Mouse (Mus musculus): ENCODE measurements around the gene Methig1. TPM values are rescaled to one million over a fixed set of nuclear protein-coding genes. Genes with fewer than 3 reads are reported as not detected.
A peak's percentile ranks its signal among the peaks of the same experiment; 100 is the strongest.

Gene Methig1
- polyA plus RNA-seq, 1 experiment from 2014 or later = not detected

DNA sequence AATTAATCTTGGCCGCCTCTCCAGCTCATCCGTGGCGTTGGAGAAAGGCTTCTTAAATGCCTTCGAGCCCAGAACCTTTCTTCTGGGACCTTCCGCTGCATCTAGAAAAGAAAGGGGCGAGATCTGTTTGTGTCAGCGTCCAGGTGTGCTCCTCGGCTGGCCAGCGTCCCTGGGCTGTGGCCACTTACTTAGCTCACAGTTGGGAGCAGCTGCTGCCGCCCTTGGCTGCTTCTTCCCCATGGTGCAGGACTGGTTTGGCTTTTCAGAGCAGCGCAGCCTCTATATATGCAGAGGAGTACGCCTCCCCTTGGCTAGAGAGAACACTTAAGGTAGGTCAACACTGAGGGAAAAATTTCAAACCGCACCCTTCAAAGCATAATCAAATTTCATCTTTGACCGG lies 71.0 kb downstream of the Methig1 start:
- 3% methylated on average over 14 of the region's 14 CpGs for WGBS
- Histone ChIP-seq H3K27ac (ENCODE audit: low read length) (peak overlapping the region; percentile 89), H3K9me3 (ENCODE audit: control insufficient read depth, low read length) (no peaks in the 10 kb centered on the region), H3K4me2 (ENCODE audit: low read depth, low read length) (peak overlapping the region; percentile 95), H3K27me3 (replicated peaks; ENCODE audit: control insufficient read depth, insufficient read depth, low read length) (no peaks in the 10 kb centered on the region), H3K4me3 (ENCODE audit: low read length) (peak overlapping the region; percentile 93), H3K9ac (ENCODE audit: low read depth, low read length) (peak overlapping the region; percentile 68), H3K4me1 (ENCODE audit: control insufficient read depth, insufficient read depth, low read length) (peaks cover 39% of the 10 kb centered on the region), H3K36me3 (ENCODE audit: control insufficient read depth, insufficient read depth, low read length) (no peaks in the 10 kb centered on the region)
- peak; percentile 48 for ATAC-seq

DNA sequence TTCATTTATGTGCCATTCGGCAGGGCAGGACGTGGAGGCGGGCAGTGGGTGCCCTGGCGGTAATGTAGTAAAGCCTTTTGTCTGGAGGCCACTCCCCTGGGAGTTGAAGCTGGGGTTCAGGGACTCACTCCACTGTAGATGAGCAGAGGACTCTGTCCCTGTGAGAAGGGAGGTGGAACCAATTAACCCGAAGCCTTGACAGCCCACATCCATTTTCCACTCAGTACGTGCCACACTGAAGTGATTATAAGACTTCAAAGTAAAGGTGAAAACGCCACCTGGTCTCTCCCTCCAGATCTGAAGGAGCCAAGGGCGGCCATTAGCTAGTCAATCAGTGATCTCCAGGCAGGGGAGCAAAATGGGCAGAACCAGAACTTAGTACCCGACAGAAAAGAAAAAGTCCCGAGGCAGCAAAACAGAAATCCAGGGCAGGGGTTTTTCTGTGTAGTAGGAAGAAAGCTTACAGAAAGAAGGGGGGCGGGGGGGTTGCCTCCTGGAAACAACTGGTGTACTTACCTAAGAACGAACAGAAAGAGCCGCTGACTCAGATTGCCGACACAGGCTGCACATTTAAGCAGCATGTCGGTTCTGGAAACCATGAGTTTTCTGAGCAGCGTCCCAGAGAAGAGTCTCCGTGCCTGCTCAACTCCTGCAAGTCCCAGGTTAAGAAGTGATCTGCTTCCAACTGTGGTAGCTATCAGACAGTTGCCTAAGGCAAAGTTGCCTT lies 71.6 kb downstream of the Methig1 start, which contains the start of gene Slc11a2:
Gene Slc11a2 (minus strand): TSS at position 677 of the 727 bp plus-strand sequence.
- 24% methylated on average over 17 of the region's 17 CpGs for WGBS
- peak within 1 kb of the TSS; percentile 95 for H3K4me2 ChIP-seq (ENCODE audit: low read depth, low read length)
- H3K9me3 ChIP-seq (ENCODE audit: control insufficient read depth, low read length) = no peaks in the 10 kb centered on the region
- peaks cover 34% of the 10 kb centered on the region for H3K4me1 ChIP-seq (ENCODE audit: control insufficient read depth, insufficient read depth, low read length)
- peak within 1 kb of the TSS; percentile 93 for H3K4me3 ChIP-seq (ENCODE audit: low read length)
- H3K27ac ChIP-seq (ENCODE audit: low read length) = peak within 1 kb of the TSS; percentile 89
- ATAC-seq = peak; percentile 51
- peak within 1 kb of the TSS; percentile 68 for H3K9ac ChIP-seq (ENCODE audit: low read depth, low read length)
- no peaks in the 10 kb centered on the region for H3K36me3 ChIP-seq (ENCODE audit: control insufficient read depth, insufficient read depth, low read length)
- no peaks in the 10 kb centered on the region for H3K27me3 ChIP-seq (replicated peaks; ENCODE audit: control insufficient read depth, insufficient read depth, low read length)

DNA sequence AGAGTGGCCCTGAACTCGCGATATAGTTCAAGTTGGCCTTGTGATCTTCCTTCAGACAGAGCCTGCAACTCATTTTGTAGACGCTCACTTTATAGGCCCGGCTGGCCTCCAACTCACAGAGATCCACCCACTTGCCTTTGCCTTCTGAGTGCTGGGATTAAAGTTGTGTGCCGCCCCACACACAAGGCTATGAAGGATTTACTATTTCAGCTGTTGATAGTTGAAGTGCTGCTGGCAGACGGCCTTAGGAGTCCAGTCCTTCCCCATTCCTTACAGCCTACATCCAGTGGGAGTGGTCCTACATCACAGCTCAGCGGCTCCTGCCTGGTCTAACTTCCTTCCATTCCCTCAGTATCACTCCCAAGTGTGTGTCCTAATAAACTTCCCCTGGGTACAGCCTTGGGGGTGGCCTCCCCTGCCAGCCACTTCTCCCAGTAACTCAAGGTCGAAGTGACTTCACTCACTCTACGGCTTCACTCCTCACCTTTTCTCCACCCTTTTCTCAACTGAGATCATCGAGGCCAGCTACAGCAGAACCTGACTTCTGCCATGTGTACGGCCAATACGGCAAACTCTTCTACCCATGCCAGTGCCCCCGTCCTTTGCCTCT lies 75.5 kb downstream of the Methig1 start:
- Histone ChIP-seq H3K9ac (ENCODE audit: low read depth, low read length) (no peak overlapping the region), H3K27ac (ENCODE audit: low read length) (no peak overlapping the region)
- peak; percentile 15; the same call in 1 of the 2 replicates for ATAC-seq

DNA sequence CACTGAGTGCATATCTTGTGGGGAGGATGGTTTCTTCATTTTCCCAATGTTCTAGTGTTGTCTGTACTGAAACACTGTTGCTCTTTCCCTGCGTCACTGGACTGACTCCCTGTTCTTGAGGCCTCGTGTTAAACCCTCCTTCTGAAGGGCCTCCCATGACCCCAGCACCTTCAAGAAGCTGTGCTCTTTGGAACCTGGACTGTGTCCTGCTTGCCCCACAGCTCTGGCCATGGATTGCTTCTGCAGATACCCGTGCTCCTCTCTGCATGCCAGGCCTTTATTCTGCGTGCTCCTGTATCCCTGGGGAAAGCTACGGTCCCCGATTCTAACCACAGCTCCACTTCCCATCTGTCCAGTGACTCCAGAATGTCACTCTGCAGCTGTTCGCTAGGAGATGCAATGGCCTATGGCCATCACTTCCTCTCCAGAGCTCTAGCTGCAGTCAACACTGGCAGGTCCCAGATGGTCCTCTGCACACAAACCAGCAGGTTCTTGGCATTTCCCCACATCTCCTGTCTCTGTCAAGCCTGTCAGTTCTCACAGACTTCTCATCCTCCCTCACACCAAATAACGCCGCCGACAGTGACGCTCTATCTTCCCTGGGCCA lies 77.1 kb downstream of the Methig1 start:
- no peak overlapping the region for H3K4me2 ChIP-seq (ENCODE audit: low read depth, low read length)
- 57% methylated on average over 11 of the region's 11 CpGs for WGBS
- H3K9ac ChIP-seq (ENCODE audit: low read depth, low read length) = no peak overlapping the region
- no peaks in the 10 kb centered on the region for H3K27me3 ChIP-seq (replicated peaks; ENCODE audit: control insufficient read depth, insufficient read depth, low read length)
- H3K27ac ChIP-seq (ENCODE audit: low read length) = 0 out of 2 replicates have a peak overlapping the region, but pooled peaks have one; percentile 17
- no peaks in the 10 kb centered on the region for H3K9me3 ChIP-seq (ENCODE audit: control insufficient read depth, low read length)
- peaks cover 4% of the 10 kb centered on the region; the same call in 1 of the 2 replicates for H3K4me1 ChIP-seq (ENCODE audit: control insufficient read depth, insufficient read depth, low read length)
- H3K4me3 ChIP-seq (ENCODE audit: low read length) = no peak overlapping the region
- no peaks in the 10 kb centered on the region for H3K36me3 ChIP-seq (ENCODE audit: control insufficient read depth, insufficient read depth, low read length)
- peak; percentile 49; the same call in 1 of the 2 replicates for ATAC-seq

More for the DNA sequence above, 75.5 kb downstream of the Methig1 start:
- no peak overlapping the region for H3K4me2 ChIP-seq (ENCODE audit: low read depth, low read length)
- H3K9me3 ChIP-seq (ENCODE audit: control insufficient read depth, low read length) = no peaks in the 10 kb centered on the region
- H3K4me1 ChIP-seq (ENCODE audit: control insufficient read depth, insufficient read depth, low read length) = peaks cover 14% of the 10 kb centered on the region; the same call in 1 of the 2 replicates
- no peak overlapping the region for H3K4me3 ChIP-seq (ENCODE audit: low read length)
- H3K36me3 ChIP-seq (ENCODE audit: control insufficient read depth, insufficient read depth, low read length) = no peaks in the 10 kb centered on the region
- WGBS = 70% methylated on average over 13 of the region's 13 CpGs
- H3K27me3 ChIP-seq (replicated peaks; ENCODE audit: control insufficient read depth, insufficient read depth, low read length) = no peaks in the 10 kb centered on the region

DNA sequence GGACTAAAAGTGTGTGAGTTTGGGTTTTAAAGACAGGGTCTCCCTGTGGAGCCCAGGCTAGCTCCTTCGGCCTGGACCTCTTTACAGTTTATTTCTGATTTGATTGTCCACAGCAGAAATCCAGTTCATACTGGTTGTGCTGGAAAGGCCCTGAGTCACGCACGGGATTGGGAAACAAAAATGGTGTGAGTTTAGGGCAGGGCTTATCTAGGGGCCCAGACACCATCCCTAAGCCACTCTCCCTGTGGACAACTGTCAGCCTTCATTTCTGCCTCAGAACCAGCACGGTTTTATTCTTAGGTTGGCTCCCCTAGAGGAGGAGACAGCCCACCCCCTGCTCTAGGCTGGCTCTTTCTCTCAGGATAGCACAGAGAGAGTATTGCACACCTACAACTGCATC lies 80.3 kb downstream of the Methig1 start:
- H3K27me3 ChIP-seq (replicated peaks; ENCODE audit: control insufficient read depth, insufficient read depth, low read length) = no peaks in the 10 kb centered on the region
- no peaks in the 10 kb centered on the region for H3K36me3 ChIP-seq (ENCODE audit: control insufficient read depth, insufficient read depth, low read length)
- H3K4me2 ChIP-seq (ENCODE audit: low read depth, low read length) = no peak overlapping the region
- no peak overlapping the region for H3K27ac ChIP-seq (ENCODE audit: low read length)
- no peak for ATAC-seq
- 69% methylated on average over 4 of the region's 4 CpGs for WGBS
- H3K9me3 ChIP-seq (ENCODE audit: control insufficient read depth, low read length) = no peaks in the 10 kb centered on the region
- no peak overlapping the region; the same call in 1 of the 2 replicates for H3K9ac ChIP-seq (ENCODE audit: low read depth, low read length)
- H3K4me1 ChIP-seq (ENCODE audit: control insufficient read depth, insufficient read depth, low read length) = peaks cover 4% of the 10 kb centered on the region; the same call in 1 of the 2 replicates
- H3K4me3 ChIP-seq (ENCODE audit: low read length) = no peak overlapping the region

Other genes with a start within 250 kb of the Methig1 start
- 32.7 and 36.4 TPM in 2 replicates for gene Atf1, start 125.3 kb upstream of the Methig1 start, polyA plus RNA-seq (2015; fragmentation: Nextera tagmentation; extraction: Ambion mirVana)
- gene Tmprss12, start 72.3 kb upstream of the Methig1 start, polyA plus RNA-seq (2015; fragmentation: Nextera tagmentation; extraction: Ambion mirVana) = not detected in 2 replicates
- 5.9 and 7.4 TPM in 2 replicates for gene Mettl7a1, start 49.0 kb upstream of the Methig1 start, polyA plus RNA-seq (2015; fragmentation: Nextera tagmentation; extraction: Ambion mirVana)
- not detected in 2 replicates for gene Mettl7a3, start 18.2 kb upstream of the Methig1 start, polyA plus RNA-seq (2015; fragmentation: Nextera tagmentation; extraction: Ambion mirVana)
- gene Mettl7a2, start 51 bp downstream of the Methig1 start, polyA plus RNA-seq (2015; fragmentation: Nextera tagmentation; extraction: Ambion mirVana) = not detected in 2 replicates
- not detected in 2 replicates for gene Higd1c, start 11.4 kb downstream of the Methig1 start, polyA plus RNA-seq (2015; fragmentation: Nextera tagmentation; extraction: Ambion mirVana)
- gene Gm5475, start 69.0 kb downstream of the Methig1 start, polyA plus RNA-seq (2015; fragmentation: Nextera tagmentation; extraction: Ambion mirVana) = 0.11 and 0.18 TPM in 2 replicates
- gene Slc11a2, start 71.9 kb downstream of the Methig1 start, polyA plus RNA-seq (2015; fragmentation: Nextera tagmentation; extraction: Ambion mirVana) = 40.7 and 47.2 TPM in 2 replicates
- gene Letmd1, start 115.9 kb downstream of the Methig1 start, polyA plus RNA-seq (2015; fragmentation: Nextera tagmentation; extraction: Ambion mirVana) = 31.3 and 33.7 TPM in 2 replicates
- gene Csrnp2, start 142.3 kb downstream of the Methig1 start, polyA plus RNA-seq (2015; fragmentation: Nextera tagmentation; extraction: Ambion mirVana) = 5.8 and 5.9 TPM in 2 replicates
- gene Tfcp2, start 198.9 kb downstream of the Methig1 start, polyA plus RNA-seq (2015; fragmentation: Nextera tagmentation; extraction: Ambion mirVana) = 13.5 and 13.8 TPM in 2 replicates
- gene Pou6f1, start 246.8 kb downstream of the Methig1 start, polyA plus RNA-seq (2015; fragmentation: Nextera tagmentation; extraction: Ambion mirVana) = 3.1 and 3.2 TPM in 2 replicates

Data from intestine, embryonic 16.5 days (tissue).